Mouse (Mus musculus): ENCODE results near the gene Ccdc88a.

DNA sequence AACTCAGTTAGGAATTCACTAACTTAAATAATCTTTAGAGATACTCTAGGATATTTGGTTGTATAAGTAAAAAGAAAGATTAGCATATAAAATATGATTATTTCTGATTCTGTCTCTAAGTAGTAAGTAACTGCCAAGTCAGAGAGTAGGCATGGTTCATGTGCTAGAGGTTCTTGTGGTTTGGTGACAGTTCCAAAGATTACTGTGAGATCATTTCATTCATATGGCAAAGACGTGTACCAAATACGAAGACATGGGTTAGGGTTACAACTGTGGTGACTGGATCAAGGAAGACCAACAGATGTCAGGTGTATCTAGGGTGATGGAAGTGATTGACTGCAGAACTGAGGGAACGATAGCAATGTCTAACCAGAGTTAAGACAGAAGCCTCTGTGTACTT lies 50.0 kb downstream of the Ccdc88a start:
- TF ChIP-seq EP300 (optimal IDR thresholded peaks at IDR 0.05) (no peak), CTCF (IDR thresholded peaks at IDR 0.05; ENCODE audit: low read depth) (no peak)

Data from stomach, postnatal 0 days (tissue).